Mouse (Mus musculus) cerebellum, adult 2 months (tissue): ENCODE results near the gene Mpp6.

Source experiments
- CTCF ChIP-seq: fragments of 200-500 bp; IDR thresholded peaks from 2 replicates; pipeline ENCODE4 v1.5.1; 2011; ENCODE audit warnings: low read depth, mild to moderate bottlenecking, control low read depth, low read length, moderate library complexity, borderline replicate concordance; ENCODE audit not compliant: insufficient read depth
- POLR2A ChIP-seq: fragments of 200-500 bp; IDR thresholded peaks from 2 replicates; pipeline ENCODE4 v1.6.1; 2011; ENCODE audit warnings: low read length, control low read depth, borderline replicate concordance; ENCODE audit not compliant: insufficient read depth

GRCm38 (mm10) chr6:50120931-50121330 lies 10.9 kb downstream of the Mpp6 start:
- TF ChIP-seq CTCF (no peak), POLR2A (no peak)
